Mouse (Mus musculus) forebrain, embryonic 10.5 days (tissue): ENCODE data around the gene Aox4. TPM values are rescaled to one million over a fixed set of nuclear protein-coding genes. Genes with fewer than 3 reads are reported as not detected.

Experiments
- DNase-seq: peaks from one replicate; pipeline ENCODE4 v3.0.0-alpha.2; 2017; ENCODE audit warnings: low spot score; ENCODE audit errors: extremely low spot score
- H3K27ac ChIP-seq: fragments of 300-500 bp; sonication (generic); 2 replicates; pipeline ENCODE4 v1.5.1; 2016; ENCODE audit warnings: mild to moderate bottlenecking
- H3K27me3 ChIP-seq: fragments of 300-500 bp; sonication (generic); 2 replicates; pipeline ENCODE4 v1.6.1; 2016; ENCODE audit warnings: mild to moderate bottlenecking; ENCODE audit not compliant: poor library complexity, severe bottlenecking
- H3K36me3 ChIP-seq: fragments of 300-500 bp; sonication (generic); replicated peaks from 2 replicates; pipeline ENCODE4 v1.6.1; 2016; ENCODE audit warnings: mild to moderate bottlenecking, moderate library complexity
- H3K4me1 ChIP-seq: fragments of 300-500 bp; sonication (generic); 2 replicates; pipeline ENCODE4 v1.6.1; 2016
- H3K4me3 ChIP-seq: fragments of 300-500 bp; sonication (generic); 2 replicates; pipeline ENCODE4 v1.5.1; 2016; ENCODE audit warnings: mild to moderate bottlenecking, moderate library complexity
- H3K9me3 ChIP-seq: fragments of 300-500 bp; sonication (generic); 2 replicates; pipeline ENCODE4 v1.6.1; 2016; ENCODE audit warnings: mild to moderate bottlenecking, moderate library complexity
- WGBS: fragments of 180-500 bp; shearing (Covaris S2); methylation state at CpG from one replicate; pipeline ENCODE4 v1.1.7; 2016; 5-methylcytosine and 5-hydroxymethylcytosine counted together
- polyA plus RNA-seq: library from polyadenylated mRNA; unstranded; fragments of >200 nt; fragmentation: Nextera tagmentation; extraction: Ambion mirVana; gene quantifications from 2 replicates; pipeline ENCODE4 v1.2.1, GENCODE M21; 2016

Aox4 gene
- polyA plus RNA-seq, 1 experiment from 2014 or later: not detected

- 87% methylated on average over 5 of the region's 5 CpGs for WGBS
- no peaks in the 10 kb centered on the region for H3K27me3 ChIP-seq
- no peak for DNase-seq
- H3K4me3 ChIP-seq: no peak overlapping the region
- H3K36me3 ChIP-seq: no peaks in the 10 kb centered on the region
- no peak overlapping the region for H3K27ac ChIP-seq
- no peaks in the 10 kb centered on the region for H3K9me3 ChIP-seq
- no peaks in the 10 kb centered on the region for H3K4me1 ChIP-seq
Observed at GRCm38 (mm10) chr1:58221879-58222278, 11.7 kb downstream of the Aox4 start.

- Histone ChIP-seq H3K9me3 (no peaks in the 10 kb centered on the region), H3K27me3 (no peaks in the 10 kb centered on the region), H3K4me1 (peaks cover 13% of the 10 kb centered on the region; the same call in 1 of the 2 replicates), H3K36me3 (no peaks in the 10 kb centered on the region), H3K4me3 (no peak overlapping the region), H3K27ac (no peak overlapping the region)
- WGBS: 80% methylated on average over 6 of the region's 6 CpGs
- no peak for DNase-seq
Observed at GRCm38 (mm10) chr1:58228086-58228485, 17.9 kb downstream of the Aox4 start.

- Histone ChIP-seq H3K27ac (no peak overlapping the region), H3K4me1 (peaks cover 13% of the 10 kb centered on the region; the same call in 1 of the 2 replicates), H3K36me3 (no peaks in the 10 kb centered on the region), H3K27me3 (no peaks in the 10 kb centered on the region), H3K4me3 (no peak overlapping the region), H3K9me3 (no peaks in the 10 kb centered on the region)
- DNase-seq: no peak
Observed at GRCm38 (mm10) chr1:58228916-58229315, 18.7 kb downstream of the Aox4 start.

- no peaks in the 10 kb centered on the region for H3K36me3 ChIP-seq
- 88% methylated on average over 4 of the region's 4 CpGs for WGBS
- H3K4me3 ChIP-seq: no peak overlapping the region
- H3K4me1 ChIP-seq: peaks cover 13% of the 10 kb centered on the region; the same call in 1 of the 2 replicates
- no peaks in the 10 kb centered on the region for H3K9me3 ChIP-seq
- 0 out of 2 replicates have a peak overlapping the region, but pooled peaks have one; percentile 48 for H3K27ac ChIP-seq
- no peaks in the 10 kb centered on the region for H3K27me3 ChIP-seq
- DNase-seq: no peak
Observed at GRCm38 (mm10) chr1:58229774-58230173, 19.6 kb downstream of the Aox4 start.

- H3K9me3 ChIP-seq: no peaks in the 10 kb centered on the region
- H3K4me3 ChIP-seq: no peak overlapping the region
- no peak for DNase-seq
- peaks cover 13% of the 10 kb centered on the region; the same call in 1 of the 2 replicates for H3K4me1 ChIP-seq
- H3K36me3 ChIP-seq: no peaks in the 10 kb centered on the region
- no peaks in the 10 kb centered on the region for H3K27me3 ChIP-seq
- no peak overlapping the region for H3K27ac ChIP-seq
- 68% methylated on average over 5 of the region's 5 CpGs for WGBS
Observed at GRCm38 (mm10) chr1:58230542-58230941, 20.3 kb downstream of the Aox4 start.

GRCm38 (mm10) chr1:58235405-58235804, 25.2 kb downstream of the Aox4 start:
- WGBS: 52% methylated on average over 5 of the region's 5 CpGs
- no peak for DNase-seq
- H3K9me3 ChIP-seq: no peaks in the 10 kb centered on the region

GRCm38 (mm10) chr1:58237527-58238299, 27.5 kb downstream of the Aox4 start:
- Histone ChIP-seq H3K36me3 (no peaks in the 10 kb centered on the region), H3K4me3 (no peak overlapping the region), H3K9me3 (no peaks in the 10 kb centered on the region), H3K27me3 (no peaks in the 10 kb centered on the region), H3K4me1 (no peaks in the 10 kb centered on the region), H3K27ac (no peak overlapping the region)
- no peak for DNase-seq
- WGBS: 85% methylated on average over 4 of the region's 4 CpGs

More at GRCm38 (mm10) chr1:58235405-58235804, 25.2 kb downstream of the Aox4 start:
- H3K4me3 ChIP-seq: no peak overlapping the region
- peaks cover 7% of the 10 kb centered on the region; the same call in 1 of the 2 replicates for H3K4me1 ChIP-seq
- no peaks in the 10 kb centered on the region for H3K27me3 ChIP-seq
- no peaks in the 10 kb centered on the region for H3K36me3 ChIP-seq
- no peak overlapping the region for H3K27ac ChIP-seq

- WGBS: 92% methylated on average over 5 of the region's 5 CpGs
- no peaks in the 10 kb centered on the region for H3K27me3 ChIP-seq
- no peaks in the 10 kb centered on the region for H3K36me3 ChIP-seq
- no peak for DNase-seq
- H3K4me3 ChIP-seq: no peak overlapping the region
- no peaks in the 10 kb centered on the region for H3K9me3 ChIP-seq
- no peaks in the 10 kb centered on the region for H3K4me1 ChIP-seq
- H3K27ac ChIP-seq: no peak overlapping the region
Observed at GRCm38 (mm10) chr1:58238440-58238839, 28.2 kb downstream of the Aox4 start.

- H3K36me3 ChIP-seq: no peaks in the 10 kb centered on the region
- DNase-seq: no peak
- WGBS: 95% methylated on average over 9 of the region's 9 CpGs
Observed at GRCm38 (mm10) chr1:58238961-58239360, 28.8 kb downstream of the Aox4 start.

GRCm38 (mm10) chr1:58240347-58240746, 30.1 kb downstream of the Aox4 start:
- Histone ChIP-seq H3K27ac (no peak overlapping the region), H3K4me3 (no peak overlapping the region), H3K36me3 (no peaks in the 10 kb centered on the region), H3K4me1 (no peaks in the 10 kb centered on the region), H3K27me3 (no peaks in the 10 kb centered on the region), H3K9me3 (no peaks in the 10 kb centered on the region)
- DNase-seq: no peak
- WGBS: 74% methylated on average over 6 of the region's 6 CpGs

More at GRCm38 (mm10) chr1:58238961-58239360, 28.8 kb downstream of the Aox4 start:
- Histone ChIP-seq H3K9me3 (no peaks in the 10 kb centered on the region), H3K4me3 (no peak overlapping the region), H3K4me1 (no peaks in the 10 kb centered on the region), H3K27me3 (no peaks in the 10 kb centered on the region), H3K27ac (no peak overlapping the region)

GRCm38 (mm10) chr1:58244487-58244886, 34.3 kb downstream of the Aox4 start:
- no peak for DNase-seq
- Histone ChIP-seq H3K9me3 (no peaks in the 10 kb centered on the region), H3K27ac (no peak overlapping the region), H3K4me3 (no peak overlapping the region), H3K4me1 (no peaks in the 10 kb centered on the region), H3K27me3 (no peaks in the 10 kb centered on the region), H3K36me3 (no peaks in the 10 kb centered on the region)
- WGBS: 84% methylated on average over 3 of the region's 3 CpGs

GRCm38 (mm10) chr1:58248518-58248917, 38.3 kb downstream of the Aox4 start:
- Histone ChIP-seq H3K27ac (no peak overlapping the region), H3K27me3 (no peaks in the 10 kb centered on the region)

GRCm38 (mm10) chr1:58253466-58253865, 43.3 kb downstream of the Aox4 start:
- 88% methylated on average over 11 of the region's 11 CpGs for WGBS
- Histone ChIP-seq H3K4me1 (no peaks in the 10 kb centered on the region), H3K27ac (no peak overlapping the region), H3K9me3 (no peaks in the 10 kb centered on the region), H3K36me3 (no peaks in the 10 kb centered on the region), H3K4me3 (no peak overlapping the region), H3K27me3 (no peaks in the 10 kb centered on the region)
- DNase-seq: no peak

More at GRCm38 (mm10) chr1:58248518-58248917, 38.3 kb downstream of the Aox4 start:
- WGBS: 88% methylated on average over 1 of the region's 1 CpGs
- H3K36me3 ChIP-seq: no peaks in the 10 kb centered on the region
- H3K4me3 ChIP-seq: no peak overlapping the region
- H3K9me3 ChIP-seq: no peaks in the 10 kb centered on the region
- no peak for DNase-seq
- H3K4me1 ChIP-seq: no peaks in the 10 kb centered on the region
